Mouse (Mus musculus): ENCODE results near the gene Lamb1.

Lamb1 gene

DNA sequence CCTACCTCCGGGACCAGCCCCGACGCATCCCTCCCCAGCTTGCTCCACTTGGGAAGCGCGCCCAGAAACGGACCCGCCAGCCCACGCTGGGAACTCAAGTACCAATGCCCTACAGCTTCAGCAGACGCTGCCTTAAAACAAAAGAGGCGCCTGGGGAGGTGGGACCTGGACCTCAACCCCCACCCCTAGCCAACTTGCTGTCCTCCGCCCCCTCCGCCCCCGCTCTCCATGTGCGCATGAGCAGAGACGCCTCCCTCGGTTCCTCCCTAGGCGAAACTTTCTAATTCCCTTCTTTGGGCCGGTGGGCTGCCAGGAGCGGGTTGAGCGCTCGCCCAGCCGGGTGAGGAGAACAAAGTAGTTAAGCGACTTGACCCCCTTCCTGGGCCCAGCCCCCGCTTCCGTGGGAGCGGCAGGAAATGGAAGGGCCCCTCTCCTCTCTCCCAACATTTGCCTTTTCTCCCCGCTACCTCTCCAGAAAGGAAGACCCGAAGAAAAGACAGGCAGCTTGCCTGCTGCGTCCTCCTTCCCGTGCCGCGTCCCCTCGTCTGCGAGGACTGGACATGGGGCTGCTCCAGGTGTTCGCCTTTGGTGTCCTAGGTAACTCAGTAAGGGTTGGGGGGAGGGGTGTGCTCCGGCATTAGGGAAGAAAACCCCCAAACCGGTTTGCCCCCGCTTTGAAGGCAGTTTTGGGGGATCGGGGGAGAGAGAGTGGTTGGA, at the start of gene Lamb1:
TSS of gene Lamb1 (plus strand) at position 230 of the 717 bp plus-strand sequence.
- peak; percentile 85 for DNase-seq

DNA sequence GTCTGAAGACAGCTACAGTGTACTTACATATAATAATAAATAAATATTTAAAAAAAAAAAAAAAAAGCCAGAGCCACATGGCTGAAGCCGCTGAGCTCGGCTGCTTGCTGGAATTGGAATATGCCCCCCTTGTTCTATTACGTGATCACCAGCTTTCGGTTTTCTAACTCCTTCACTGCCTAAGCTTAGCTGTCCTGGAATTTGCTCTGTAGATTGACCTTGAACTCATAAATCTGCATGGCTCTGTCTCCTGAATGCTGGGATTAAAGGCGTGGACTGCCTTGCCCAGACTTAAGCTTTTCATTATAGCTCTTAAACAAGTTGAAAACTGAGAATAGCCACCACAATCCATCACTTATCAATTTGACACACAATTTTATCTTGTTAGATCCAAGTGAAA, 47.8 kb upstream of the Lamb1 start:
- DNase-seq = no peak

DNA sequence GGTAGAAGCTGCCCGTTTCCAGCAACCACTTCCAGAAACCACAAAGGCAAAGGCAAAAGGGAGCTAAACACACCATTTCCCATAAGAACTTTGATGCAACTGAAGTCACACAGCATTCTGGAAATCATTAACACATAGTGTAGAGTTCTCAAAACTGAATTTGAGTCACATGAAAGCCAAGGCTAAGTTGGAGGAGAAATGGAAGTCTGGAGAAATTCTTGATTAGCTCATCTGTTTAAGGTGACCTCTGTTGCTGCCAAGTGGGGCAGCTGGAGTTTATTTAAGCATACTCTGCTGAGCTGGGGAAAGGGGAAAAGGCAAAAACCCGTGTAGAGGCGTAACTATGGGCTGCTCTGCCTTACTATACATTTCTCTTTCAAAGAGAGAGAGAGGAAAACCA, 46.3 kb upstream of the Lamb1 start:
- DNase-seq = no peak

DNA sequence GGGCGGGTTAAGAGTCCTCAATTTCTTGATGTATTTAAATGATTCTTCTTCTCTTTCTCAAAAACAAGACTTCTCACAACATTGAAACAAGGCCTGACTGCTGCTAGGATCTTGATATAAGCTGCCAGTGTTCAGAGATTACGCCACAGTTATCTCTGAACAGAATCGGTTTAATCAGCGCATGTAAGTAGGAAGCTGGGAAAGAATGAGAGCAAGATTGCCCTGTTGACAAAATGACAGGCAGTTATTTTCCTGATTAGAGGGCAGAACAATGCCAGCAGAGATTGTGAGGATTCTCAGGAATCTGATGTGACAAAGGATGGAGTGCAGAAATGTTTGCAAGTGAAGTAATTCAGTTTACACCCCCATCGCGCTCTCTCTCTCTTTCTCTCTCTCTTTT, 43.5 kb upstream of the Lamb1 start:
- no peak for DNase-seq

DNA sequence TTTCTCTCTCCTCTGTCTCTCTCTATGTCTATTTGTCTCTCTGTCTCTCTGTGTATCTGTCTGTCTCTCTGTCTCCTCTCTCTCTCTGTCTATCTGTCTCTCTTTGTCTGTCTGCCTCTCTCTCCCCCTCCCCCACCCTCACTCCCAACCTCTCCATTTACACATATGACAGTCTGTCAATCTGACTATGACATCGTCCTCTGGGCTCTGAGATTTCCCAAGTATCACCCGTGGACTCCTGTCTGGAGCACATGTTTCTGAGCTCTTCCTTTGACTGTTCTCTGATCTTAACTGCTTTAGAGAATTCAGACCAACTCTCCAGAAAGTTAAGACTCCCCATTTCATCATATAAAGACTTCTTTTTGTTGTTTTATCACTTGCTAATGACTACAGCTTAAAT, 42.8 kb upstream of the Lamb1 start:
- DNase-seq = no peak

DNA sequence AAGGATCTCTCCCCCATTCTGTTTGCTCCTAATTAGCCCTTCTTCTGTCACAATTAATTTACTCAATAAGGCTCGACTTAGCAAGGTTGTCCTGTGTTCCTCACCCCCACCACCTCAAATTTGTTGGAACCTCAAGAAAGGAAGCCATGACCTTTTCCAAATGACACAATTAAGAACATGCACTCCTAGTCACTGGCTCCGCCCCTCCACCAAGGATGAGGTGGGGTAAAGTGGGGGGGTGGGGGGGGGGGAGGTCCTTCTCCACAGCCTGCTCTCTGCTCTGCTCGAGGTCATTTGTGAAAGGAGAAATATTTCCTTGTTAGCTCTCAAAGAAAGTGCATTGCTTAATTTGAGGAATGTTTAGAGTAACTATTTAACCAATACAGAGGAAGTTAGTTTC, 42.3 kb upstream of the Lamb1 start:
- DNase-seq = no peak

DNA sequence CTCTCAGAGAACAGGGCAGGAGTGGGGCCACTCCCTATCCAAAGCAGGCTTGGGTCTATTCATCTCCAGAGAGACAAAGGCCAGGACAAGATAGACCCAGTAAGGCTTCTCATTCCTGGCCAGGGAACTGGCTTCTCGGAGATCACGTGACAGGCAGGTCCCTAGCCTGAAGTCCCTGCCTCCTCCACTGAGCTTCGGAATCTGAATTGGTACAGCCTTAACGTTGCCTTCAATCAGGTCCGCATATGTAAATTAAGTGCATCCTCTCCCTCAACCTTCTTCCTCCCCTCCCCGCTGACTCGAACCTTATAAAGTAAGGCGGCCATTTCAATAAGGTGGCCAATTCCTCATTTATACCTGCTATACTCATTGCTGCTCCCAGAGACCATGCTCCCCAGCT, 39.6 kb upstream of the Lamb1 start:
- DNase-seq = no peak

DNA sequence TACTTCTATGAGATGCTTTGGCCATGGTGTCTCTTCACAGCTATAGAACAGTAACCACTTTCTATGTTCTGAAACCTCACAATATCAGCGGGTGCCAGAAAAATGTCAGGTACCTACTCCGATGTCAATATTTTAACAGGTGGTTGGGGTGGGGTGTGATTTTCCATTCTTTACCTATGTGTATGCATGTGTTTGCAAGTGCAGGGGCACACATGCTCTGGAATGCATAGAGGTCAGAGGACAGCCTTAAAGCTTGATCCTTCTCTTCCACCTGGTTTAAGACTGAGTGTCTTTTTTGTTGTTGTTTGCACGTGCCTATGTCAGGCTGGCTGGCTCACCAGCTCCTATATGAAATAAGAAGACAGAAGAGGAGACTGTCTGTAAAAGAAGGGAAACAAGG, 37.9 kb upstream of the Lamb1 start:
- no peak for DNase-seq

DNA sequence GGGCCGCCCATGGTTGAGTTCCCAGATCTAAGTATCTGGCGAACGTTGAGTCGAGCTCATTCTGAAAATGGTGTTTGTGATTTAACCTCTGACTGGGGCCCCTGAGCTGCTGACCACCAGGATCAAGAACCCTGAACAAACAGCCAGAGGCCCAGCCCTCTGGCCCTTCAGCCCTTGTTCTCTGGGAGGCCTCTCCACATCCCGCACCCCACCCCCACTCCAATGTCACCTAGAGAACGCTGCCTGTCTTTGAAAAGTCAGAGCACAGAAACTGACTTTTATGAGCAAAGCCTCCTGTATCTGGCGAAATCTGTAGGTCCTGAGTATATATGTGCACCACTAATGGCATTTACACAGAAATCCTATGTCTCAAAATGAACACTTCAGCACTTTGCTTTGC, 36.2 kb upstream of the Lamb1 start:
- DNase-seq = no peak

DNA sequence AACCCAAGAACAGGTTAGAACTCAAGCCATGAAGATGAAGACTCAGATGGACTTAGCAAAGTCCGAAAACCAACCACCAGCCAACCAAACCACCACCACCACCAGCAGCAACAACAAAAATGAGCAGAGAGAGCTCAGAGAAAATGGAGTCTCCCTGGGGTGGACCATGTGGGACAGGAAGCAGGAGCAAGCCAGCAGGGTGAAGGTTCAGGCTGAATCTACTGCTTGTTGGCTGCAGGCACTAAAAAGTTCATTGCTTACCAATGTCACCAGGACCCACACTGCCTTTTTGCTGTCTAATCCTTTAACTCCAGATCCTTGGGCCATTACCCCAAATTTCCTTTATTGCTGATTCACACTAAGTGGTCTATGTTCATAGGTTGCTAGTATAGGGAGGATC, 32.4 kb upstream of the Lamb1 start:
- no peak for DNase-seq

DNA sequence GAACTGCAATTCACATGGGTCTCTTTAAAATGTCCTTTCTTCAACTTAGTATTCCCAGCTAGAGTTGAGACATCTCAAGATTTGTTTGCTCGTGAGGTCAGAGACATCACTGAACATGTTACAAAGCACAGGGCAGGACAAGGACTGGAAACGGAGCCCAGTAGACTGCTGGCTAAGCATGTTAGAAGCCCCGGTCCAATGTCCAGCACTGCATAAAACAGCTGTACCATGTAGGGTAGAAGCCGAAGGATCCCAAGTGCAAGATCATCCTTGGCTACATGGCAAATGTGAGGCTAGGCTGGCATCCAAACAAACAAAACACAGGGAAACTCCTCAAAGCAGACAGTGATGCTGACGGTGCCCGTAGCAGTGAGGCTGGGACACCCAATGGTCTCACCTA, 30.0 kb upstream of the Lamb1 start:
- DNase-seq = no peak

DNA sequence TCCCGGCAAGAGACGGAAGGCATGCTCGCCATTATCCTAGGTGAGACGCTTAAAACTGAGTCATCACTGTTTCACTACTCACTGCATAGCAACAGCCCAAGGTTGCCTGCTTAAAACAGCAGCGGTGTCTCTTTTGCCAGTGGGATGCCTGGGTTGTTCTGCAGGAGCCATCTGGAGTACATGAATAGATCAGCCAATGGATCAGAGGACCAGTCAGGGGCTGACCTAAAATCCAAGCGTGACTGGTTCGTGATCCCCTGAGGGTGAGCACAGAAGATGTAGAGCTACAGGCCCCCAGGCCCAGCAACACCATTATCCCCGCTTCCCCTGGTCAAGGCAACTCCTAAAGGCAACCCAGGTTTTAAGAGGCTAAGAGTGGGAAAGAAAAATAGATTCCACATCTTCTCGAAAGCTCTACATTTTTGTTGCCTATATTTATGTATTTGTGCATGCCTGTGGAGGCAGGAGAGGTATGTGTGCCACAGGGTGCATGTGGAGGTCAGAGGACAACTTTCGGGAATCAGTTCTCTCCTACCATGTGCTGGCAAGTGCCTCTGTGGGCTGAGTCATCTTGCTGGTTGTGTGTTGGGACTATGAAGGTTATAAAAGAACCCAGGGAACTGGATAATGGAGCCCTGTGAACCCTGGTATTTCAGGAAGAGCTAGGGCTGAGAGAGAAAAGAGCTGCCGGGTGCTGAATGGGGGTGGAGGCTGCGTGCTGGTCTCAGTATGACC, 28.0 kb upstream of the Lamb1 start:
- DNase-seq = no peak

DNA sequence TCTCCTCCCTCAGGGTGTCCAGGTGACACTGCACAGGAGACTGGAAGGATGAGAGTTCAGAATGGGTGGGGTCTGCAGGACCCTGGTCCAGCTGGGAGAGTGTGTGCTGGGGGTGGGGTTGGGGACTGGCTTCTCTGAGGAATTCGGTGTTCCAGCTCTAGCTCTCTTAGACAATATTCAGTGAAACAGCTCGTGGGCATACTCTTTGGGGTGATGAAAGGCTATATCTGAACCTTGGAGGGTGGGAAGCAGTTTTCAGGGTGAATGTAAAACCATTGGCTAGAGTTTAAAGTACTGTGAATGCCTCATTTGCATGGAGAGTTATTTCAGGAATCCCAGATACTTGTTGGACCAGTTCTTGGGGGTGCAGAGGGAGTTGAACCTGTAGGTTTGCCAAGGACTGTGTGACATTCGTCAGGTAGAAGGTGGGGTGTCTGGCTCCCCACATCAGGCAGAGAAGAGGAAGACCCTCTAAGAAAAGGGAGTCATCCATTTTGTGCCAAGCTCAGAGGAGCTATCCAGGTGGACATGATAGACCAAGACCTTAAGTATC, 25.9 kb upstream of the Lamb1 start:
- no peak for DNase-seq

DNA sequence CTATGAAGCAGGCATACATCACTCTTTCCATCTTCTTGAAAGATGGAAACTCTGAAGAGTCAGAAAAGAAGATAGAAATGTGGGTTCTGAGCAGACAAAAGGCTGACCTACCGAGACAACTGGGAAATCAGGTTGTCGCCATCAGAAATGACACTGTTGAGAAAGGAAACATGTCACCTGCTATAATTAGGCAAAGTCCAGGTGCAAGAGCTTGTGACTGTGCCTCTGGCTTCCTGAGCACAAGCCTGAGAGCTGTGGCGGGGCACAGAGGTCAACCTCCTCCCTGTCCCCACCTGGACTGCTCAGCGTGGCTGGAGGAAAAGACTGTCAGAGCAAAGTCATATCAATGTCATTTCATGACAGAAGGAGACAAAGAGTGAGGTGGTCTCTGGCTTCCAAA, 25.2 kb upstream of the Lamb1 start:
- DNase-seq = no peak

DNA sequence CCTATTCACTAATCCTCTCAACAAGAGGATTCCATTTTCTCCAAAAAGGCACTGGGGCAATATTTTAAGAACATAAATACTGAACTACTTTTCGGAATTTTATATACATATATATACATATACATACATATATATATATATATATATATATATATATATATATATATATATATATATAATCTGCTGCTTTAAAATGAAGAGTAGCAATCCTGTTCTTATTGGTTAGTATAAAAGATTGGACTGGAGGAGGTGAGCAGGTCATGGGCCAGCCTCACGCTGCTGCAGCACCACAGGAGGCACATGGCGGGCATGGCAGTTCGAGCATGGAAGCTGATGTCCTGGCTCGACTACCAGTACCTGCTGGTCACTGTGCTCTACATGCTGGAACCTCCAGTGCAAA, 24.6 kb upstream of the Lamb1 start, which contains the start of gene Gm6993:
TSS of gene Gm6993 (plus strand) at position 301 of the 400 bp plus-strand sequence.
- no peak for DNase-seq

DNA sequence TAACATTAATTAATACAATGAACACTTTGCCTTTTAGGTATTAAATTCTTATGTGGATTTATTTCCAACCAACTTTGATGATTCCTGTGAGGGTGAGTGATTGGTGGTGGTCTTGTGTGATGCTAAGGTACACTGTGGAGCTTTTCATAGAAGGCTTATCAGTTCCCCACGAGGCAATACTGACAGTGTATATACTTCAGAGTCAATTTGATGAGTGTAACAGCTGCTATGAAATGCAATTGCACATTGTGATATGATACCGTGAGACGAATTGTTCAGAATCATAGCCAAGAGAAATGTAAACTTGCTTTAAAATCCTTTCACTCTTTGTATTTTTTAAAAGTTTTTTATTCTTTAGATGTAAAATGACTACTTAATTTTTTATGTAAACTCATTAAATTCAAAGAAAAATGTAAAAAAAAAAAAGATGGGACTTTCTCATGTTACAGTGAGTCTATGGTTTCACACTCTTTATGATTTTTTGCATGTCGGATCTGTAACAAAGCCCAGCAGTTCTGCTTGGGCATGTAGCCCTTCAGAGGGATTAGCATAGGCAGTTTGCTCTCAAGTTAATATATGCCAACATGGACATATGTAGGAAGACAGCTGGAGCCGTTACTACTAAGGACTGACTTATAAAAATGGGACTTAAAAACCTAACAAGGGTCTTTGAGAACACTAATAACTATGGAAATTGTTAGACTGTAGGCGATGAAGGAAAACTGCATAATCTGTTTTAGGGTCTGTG, 23.3 kb upstream of the Lamb1 start:
- no peak for DNase-seq

DNA sequence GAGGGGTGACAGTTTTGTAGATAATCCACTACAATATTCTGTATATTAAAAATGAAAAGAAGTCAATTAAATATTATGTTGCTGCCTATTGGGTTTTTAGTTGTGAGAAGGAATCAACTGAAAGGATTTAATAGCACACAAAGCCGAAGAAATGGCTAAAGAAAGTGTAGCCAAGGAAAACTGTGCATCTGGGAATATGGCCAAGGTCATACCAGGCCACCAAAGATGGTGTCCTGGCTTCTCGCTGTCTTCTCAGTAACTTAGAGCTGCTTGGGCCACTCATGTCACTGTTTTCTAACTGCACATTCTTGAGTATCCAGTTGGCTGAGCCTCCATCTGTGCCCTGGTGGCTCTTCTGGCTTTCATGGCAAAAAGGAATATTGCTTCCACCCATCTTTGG, 21.0 kb upstream of the Lamb1 start:
- no peak for DNase-seq

DNA sequence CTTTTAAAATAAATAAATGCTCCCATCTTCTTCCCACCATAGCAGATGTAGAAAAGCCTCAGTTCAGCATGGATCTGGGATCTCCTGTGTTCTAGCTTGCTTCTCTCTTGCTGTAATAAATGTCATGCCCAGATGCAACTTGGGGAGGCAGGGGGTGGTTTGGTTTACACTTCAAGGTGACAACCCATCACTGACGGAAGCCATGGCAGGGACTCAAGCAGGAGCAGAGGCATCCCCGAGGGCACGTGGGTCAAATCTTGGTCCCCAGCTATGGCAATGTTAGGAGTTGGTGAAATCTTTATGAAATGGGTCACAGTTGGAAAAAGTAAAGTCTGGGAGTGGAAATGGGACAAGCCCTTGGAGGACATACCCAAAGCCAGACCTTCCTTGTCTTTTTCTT, 20.3 kb upstream of the Lamb1 start:
- DNase-seq = no peak

DNA sequence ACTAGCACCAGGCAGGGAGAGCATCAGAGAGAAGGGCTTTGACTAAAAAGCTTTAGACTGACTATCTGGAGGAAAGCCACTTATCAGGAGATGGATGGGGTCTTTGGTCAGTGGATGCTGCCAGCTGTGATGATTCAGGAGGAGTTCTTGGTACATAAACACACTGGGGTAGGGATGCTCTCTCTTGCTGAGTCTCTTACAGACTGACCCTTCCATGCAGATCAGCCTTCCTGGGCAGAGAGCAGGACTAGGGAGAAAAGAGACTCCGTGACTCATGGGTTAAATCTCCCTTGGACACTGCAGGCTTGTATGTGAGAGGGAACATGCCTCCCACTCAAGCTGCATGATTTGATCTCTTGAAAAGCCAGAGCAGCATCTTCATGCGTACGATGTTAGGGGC, 18.9 kb upstream of the Lamb1 start:
- no peak for DNase-seq

DNA sequence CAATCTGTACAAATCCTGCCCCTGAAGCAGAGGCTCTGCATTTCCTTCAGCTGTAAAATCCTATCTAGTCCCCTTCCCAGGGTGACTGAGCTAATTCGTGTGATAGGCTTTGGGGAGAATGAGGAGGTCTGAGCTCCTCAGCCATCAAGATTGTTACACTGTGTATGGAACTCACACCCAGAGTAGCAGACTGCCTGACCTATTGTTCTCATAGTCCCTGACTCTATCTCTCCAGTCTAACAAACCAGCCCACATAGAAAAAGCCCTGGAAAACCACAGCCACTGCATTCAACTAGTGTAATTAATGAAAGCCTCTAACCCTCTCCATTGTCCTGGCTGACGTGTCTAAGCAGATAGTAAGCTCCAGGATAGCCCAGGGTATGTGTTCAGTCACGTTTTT, 18.4 kb upstream of the Lamb1 start:
- DNase-seq = no peak

DNA sequence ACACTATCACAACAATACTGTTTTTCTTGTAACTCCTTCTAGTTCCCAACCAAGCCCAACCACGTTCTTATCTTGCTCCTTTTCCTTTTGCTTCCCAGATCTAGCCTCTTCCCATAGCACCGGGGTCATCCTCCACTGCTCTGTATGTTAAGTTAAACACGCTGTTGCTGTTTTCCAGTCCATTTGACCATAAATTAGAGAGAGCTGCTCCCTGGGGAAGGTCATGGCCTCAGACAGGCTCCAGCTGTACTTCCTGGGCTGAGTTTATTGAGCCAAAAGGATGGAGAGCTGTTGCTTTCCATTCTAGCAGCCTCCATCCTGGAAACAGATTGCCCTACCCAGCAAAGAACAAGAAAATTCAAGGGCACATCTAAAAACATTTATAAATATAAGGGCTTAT, 16.9 kb upstream of the Lamb1 start:
- no peak for DNase-seq

DNA sequence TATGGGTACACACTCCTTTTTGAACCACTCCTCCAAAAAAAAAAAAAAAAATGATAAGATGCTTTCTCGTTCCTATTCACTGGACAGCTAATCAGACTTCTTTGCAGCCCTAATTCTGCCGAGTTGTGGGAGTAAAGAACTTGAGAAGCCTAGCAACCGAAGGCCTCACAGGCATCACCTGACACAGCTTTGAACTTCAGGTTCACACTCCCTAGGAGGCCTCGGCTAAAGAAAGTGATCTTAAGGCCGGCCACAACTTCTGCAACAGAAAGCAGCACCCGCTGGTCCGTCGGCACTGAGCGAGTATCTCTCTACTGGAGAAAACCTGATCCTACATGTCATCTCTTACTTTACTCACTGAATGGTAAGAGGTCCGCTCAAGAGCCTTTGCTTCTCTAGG, 16.4 kb upstream of the Lamb1 start:
- DNase-seq = no peak

DNA sequence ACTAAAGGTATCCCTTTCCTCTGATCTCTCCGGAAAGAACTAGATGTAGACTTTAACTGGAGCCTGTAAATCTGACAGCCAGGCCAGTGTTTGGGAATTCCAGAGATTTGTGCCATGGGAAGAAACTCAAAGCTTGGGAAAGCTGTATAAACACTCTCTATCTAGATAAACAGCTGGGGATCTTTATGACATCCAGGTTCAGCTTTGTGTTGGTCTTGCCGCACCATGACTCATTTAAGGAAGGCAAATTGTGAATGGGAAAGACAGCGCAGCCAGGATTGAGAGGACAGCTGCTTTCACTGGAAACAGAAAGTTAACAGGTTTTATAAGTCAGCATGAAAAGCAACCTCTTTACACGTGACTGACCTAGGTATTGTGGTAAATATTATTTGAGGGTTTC, 12.8 kb upstream of the Lamb1 start:
- no peak for DNase-seq

DNA sequence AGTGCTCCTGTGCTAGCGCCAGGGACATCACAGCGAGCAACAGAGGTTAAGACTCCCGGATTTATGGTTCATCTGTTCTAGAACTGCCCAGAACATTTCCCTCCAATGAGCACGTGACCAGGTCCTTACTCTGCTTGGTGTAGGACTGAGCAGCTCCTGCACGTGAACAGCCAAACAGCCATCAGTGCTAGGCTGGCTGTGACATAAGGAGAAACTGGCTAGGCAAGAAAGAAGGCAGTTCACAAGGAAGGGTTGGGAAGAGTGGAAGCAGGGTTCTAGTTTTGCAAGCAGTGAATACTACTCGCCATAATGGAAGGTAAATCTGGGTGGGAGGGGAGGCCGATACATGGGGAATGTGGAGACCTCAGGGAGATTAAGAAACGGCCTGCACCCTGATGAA, 10.1 kb upstream of the Lamb1 start:
- DNase-seq = no peak

Data from lung, postnatal 10 days (tissue).